Mouse (Mus musculus) thymus, postnatal 14 days (tissue): Measurements from ENCODE around the gene Fbxw21.
A peak's percentile ranks its signal among the peaks of the same experiment; 100 is the strongest.

Experiments used
- DNase-seq: peaks from one replicate; pipeline ENCODE4 v3.0.0; 2021

Gene Fbxw21

DNA sequence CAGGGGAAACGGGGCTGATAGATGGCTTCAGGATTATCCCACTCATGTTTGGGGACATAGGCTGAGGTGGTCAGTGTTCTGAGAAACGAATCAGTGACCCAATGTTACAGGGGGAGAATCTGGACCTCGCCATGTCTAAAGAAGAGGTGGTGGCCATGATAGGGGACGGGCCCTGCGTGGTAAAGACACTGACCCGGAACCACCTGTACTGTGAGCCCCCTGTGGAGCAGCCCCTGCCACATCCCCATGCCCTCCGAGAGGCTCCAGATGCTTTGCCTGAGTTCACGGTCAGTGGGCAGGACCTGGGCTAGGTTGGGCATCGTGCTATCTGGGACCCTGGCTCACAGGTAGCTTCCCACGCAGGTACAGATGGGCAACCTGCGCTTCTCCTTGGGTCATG is 51.6 kb downstream of the Fbxw21 start:
- no peak for DNase-seq

DNA sequence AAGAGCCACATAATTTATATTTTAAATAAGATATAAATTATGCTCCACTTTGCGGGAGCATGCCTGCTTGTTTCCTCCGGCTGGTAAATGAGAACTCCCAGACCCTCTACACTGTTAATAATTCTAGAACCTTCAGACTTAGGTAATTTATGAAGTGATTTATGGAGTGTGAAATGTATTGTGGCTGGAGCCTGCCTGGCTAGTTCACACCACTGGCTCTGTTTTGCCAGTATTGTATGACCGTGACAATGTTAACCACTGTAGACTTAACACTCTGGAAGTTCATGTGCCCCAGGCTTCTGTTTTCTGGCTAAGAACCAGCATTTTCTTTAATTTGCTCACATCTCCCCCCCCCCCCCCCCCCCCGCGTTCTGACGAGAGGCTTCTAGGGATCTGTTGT is 54.5 kb downstream of the Fbxw21 start:
- no peak for DNase-seq

DNA sequence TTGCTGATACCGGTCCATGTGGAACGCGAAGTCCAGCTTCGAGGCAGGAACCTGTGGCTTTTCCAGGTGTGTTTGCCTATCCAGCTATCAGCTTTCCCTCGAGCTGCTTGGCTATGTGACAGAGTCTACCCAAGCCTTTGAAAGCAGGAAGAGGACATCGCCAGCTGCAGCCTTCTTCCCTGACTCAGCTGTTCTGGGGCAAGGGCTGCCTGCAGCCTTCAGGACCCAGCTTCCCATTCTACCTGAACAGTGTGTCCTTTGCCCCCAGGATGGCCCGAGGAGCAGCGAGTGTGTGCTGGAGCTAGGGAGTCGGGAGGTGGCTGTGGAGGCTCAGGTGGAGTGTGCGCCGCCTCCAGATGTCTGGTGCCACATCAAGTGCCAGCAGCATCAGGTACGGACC is 56.2 kb downstream of the Fbxw21 start:
- no peak for DNase-seq

DNA sequence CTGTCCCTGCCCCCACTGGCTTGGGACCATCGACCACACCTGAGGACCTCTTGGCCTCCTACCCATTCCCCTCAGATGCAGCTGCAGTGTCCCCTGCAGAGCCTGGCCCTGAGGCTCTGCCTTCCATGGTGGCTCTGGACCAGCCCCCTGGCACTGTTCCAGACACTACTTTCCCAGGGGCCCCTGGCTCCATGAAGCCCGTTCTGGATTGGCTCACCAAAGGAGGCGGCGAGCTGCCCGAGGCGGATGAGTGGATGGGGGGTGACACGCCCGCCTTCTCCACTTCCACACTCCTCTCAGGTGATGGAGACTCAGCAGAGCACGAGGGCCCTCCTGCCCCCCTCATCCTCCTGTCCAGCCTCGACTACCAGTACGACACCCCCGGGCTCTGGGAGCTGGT is 56.8 kb downstream of the Fbxw21 start:
- DNase-seq = no peak

DNA sequence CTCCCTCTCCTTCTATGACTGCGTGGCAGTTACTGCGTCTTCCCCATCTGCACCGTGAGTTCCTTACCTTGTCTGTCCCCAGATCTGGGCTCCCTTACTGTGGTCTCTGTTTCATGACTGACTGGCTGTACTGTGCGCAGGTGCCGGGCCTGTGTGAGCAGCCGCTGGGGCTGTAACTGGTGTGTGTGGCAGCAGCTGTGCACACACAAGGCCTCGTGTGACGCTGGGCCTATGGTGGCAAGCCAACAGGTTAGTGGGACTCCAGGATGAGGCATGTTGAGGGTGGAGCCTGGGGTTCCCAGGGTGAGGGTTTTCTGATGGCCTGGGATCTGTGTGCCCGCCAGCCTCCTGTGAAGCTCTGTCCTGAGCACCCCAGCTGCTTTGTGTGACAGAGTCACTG is 57.8 kb downstream of the Fbxw21 start:
- no peak for DNase-seq

DNA sequence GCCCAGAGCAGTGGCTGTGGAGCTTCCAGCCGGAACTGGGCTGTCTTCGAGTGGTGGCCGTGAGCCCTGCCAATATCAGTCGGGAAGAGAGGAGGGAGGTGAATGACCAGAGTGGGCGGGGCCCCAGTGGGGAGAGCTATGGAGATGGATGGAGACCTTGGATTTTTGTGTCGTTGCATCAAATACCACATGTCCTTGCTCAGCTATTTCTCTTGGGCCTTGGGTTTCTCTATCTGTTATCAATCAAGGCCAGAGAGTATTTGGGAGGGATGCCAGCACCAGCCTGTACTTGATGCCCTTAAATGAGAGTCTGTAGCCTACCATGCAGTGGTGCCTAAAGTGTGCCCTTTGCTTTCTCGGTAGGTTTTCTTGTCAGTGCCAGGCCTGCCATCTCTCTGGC is 58.6 kb downstream of the Fbxw21 start:
- no peak for DNase-seq

DNA sequence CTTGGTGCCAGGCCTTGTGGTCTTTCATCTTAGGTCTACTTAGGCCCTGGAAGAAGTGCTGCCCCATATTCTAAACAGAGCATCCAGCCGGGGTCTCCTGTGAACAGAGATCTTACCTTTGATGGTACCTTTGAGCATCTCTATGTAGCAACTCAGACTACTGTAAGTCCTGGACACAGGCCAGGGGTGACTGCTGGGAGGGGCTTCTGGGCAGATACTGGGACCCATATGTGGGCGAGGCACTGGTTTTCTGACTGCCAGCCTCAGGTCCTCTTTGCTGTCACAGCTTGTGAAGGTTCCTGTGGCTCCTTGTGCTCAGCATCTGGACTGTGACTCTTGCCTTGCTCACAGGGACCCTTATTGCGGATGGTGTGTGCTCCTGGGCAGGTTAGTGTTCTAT is 59.3 kb downstream of the Fbxw21 start:
- DNase-seq = no peak

DNA sequence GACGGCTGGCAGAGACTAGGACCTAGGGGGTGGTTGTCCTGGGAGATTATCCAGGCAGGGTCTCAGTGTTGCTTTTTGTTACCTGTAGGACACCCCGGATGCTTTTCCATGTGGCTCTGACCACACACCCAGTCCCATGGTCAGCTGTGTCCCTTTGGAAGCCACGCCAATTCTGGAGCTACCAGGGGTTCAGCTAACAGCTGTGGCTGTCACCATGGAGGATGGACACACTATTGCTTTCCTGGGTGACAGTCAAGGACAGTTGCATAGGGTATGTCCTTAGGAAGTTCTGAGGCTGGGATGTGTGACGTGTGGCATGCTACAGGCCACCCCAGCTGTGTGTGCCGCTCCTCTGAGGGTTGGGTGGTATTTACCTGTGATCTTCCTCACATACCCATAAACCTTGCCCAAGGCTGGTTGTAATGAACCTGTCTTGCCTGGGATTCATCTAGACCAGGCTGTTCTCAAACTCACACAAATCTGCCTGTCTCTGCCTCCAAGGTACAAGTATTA is 59.9 kb downstream of the Fbxw21 start:
- no peak for DNase-seq

DNA sequence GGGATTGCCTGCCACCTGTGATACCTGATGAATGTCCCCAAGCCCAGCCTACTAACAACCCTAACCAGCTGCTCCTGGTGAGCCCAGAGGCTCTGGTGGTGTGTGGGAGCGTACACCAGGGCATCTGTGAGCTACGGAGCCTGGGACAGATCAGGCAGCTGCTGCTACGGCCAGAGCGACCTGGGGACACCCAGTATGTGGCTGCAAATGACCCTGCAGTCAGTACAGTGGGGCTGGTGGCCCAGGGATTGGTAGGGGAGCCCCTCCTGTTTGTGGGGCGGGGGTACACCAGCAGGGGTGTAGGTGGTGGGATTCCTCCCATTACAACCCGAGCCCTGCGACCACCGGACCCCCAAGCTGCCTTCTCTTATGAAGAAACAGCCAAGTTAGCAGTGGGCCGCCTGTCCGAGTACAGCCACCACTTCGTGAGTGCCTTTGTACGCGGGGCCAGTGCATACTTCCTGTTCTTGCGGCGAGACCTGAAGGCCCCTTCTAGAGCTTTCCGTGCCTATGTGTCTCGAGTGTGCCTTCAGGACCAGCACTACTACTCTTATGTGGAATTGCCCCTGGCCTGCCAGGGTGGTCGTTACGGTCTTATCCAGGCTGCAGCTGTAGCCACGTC is 61.4 kb downstream of the Fbxw21 start:
- no peak for DNase-seq

DNA sequence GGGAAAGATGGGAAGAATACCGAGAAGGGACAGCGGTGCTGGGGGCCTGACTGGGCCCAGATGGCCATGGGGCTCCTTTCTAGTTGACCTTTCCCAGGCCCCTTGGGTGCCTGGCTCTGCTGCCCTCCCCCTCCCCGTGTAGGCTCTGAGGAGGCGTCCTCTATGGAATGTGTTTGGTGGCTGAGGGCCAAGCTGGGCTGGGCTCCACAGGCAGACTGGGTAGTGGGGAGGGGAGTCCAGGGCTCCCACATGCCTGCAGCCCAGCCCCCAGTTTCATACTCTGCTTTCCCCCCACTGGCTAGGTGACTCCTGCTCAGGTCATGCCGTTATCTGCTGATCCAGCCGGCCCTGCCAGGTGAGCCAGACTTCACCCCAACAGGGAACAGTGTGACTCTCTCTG is 62.9 kb downstream of the Fbxw21 start:
- DNase-seq = no peak

DNA sequence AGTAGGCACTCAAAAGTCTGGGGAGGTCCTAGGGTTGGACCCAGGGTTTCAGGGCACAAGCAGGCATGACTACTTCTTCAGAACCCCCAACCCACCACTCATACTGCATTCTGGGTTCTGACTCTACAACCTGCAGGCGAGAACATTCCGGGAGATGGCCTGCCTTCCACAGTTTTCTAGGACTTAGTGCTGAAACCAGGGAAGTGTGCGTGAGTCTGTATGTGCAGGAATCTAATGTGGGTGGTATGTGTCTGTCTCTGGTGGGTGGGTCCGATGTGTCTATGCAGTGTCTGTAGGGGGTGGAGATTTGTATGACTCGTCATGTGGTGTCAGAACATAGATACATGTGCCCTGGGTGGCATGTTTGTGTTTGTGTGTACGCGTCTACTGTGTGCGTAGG is 63.5 kb downstream of the Fbxw21 start:
- no peak for DNase-seq

DNA sequence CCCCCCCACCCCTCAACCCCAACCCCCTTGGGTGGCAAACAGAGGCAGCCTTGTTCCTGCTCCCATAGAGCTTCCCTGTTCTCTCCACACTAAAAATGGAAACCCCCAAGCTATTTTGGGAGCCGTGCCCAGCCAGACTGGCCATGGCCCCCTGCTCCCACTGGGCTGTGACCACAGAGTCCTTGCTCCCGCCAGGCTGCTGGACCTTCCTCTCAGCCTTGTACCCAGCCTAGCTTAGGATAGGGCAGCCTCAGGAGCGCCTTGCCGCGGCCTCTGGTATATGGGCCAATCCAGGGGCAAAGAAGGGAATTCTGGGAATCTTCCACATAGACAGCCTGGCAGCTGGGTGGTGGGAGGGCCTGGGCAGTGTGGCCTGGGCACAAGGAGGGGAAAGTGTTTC is 64.0 kb downstream of the Fbxw21 start:
- DNase-seq = no peak

DNA sequence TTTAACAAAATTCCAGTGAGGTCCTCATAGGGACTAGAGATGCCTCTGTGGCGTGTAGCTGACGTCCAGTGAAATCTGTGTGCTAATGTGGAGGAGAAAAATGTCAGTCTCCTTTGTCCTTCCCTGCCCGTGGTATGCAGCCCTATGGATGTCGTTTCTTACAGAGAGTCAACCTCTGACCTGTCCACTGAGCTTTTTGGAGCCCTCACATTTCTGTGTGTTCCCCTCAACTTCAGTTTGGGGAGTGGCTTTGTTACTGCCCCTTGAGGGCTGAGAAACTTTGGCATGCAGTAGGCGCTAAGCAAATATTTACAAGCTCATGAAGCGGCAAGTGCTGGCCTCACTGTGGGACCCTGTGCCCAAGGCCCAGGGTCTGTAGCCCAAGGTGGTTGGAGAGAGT is 64.5 kb downstream of the Fbxw21 start:
- DNase-seq = no peak

DNA sequence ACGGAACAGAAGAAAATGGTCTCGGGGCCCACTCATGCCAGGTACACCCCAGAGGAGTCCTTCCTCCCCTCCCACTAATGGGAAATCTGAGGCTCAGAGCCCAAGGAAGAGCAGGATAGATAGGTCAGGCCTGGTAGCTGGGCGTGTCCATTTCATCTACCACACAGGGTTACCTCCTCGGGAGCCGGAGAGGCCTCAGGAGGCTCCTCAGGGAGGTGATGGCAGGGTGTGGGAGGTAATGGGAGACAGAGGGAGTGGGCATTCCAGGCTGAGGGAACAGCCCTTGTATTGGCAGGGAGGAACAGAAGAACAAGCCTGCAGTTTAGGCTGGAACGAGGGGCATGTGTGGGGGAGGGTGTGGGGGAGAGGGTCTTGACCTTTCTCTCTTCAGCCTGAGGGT is 65.0 kb downstream of the Fbxw21 start:
- no peak for DNase-seq

DNA sequence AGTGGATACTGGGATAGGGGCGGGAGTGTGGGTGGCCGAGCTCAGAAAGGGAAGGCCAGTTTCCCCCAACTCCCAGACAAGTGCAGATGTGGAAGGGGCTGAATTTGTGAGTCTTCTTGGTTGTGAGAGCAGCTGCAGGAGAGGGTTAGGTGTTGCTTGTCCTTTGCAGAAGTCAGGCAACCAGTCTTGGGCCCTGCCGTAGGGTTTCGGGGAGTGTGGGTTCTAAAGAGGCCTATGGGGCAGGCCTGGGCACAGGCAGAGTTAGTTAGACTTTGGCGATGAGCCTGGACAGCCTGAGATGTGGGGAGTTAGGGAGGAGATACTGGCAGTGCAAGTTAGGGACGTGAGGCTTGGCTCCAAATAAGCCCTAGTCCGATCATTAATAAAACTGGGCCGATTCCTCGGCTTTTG is 65.6 kb downstream of the Fbxw21 start:
- peak; percentile 20 for DNase-seq

DNA sequence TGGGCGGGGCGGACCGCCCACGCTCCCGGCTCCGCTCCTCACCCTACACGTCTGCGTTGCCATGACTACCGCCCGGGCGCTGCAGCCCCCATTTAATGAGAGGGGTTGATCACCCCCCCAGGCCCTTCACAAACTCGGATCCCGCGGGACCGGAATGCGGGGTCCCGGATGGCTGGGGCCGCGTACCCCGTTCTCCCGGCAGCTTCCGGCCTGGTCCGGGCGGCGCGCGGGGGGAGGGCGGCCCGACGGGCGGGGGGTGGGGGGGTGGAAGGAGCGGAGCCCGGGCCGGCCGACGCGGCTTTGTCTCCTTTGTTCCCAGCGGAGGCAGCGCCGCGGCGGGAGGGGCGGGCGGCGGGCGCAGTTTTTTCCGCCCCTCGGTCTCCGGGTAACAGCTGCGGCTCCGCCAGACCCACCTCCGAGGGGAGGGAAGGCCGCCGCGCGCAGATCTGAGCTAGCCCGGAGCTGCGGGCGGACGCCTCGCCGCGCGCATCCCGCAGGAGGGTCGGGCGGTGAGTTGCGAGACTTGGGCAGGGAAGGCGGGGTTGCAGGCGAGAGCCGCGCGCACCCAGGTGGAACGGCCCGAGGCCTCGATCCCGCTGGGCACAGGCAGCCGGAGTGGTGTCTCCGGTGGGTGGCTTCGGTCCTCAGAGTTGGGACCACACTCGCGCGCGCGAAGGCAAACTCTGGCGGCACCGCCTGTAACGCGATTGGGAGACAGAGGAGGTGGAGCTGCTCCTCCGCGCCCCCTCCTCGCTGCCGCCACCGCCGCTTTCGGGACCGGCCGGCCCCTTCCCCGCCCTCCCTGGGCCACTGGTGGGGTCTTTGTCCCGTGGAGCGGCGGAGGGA is 66.5 kb downstream of the Fbxw21 start, which contains the start of gene Plxnb1:
TSS of gene Plxnb1 (plus strand) at position 253 of the 846 bp plus-strand sequence.
- DNase-seq = peak; percentile 83

DNA sequence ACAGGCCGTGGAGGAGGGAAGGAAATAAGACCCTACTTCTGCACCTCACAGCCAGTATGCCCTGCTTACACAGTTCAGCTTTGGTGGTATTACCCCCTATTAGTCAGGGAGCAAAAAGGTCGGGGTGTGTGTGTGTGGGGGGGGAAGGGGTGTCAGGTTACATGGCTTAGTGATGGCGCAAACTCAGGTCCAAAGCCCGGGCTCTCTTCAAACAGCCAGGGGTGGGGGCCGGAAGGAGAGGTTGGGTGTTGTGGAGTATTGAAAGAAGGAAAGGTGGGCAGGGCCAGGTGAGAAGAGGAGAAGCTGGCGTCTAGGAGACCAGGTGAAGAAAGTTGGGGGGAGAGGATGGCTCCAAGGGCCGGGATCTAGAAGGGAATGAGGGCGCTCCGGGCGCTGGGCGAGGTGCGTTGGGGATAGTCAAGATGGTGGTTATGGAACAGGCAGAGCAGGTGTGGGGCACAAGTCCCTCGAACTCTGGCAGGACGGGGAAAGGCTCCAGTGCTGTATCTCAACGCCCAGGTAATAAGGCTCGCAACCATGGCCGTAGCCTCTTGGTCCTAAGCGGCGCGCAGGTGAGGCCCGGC is 67.2 kb downstream of the Fbxw21 start:
- no peak for DNase-seq

DNA sequence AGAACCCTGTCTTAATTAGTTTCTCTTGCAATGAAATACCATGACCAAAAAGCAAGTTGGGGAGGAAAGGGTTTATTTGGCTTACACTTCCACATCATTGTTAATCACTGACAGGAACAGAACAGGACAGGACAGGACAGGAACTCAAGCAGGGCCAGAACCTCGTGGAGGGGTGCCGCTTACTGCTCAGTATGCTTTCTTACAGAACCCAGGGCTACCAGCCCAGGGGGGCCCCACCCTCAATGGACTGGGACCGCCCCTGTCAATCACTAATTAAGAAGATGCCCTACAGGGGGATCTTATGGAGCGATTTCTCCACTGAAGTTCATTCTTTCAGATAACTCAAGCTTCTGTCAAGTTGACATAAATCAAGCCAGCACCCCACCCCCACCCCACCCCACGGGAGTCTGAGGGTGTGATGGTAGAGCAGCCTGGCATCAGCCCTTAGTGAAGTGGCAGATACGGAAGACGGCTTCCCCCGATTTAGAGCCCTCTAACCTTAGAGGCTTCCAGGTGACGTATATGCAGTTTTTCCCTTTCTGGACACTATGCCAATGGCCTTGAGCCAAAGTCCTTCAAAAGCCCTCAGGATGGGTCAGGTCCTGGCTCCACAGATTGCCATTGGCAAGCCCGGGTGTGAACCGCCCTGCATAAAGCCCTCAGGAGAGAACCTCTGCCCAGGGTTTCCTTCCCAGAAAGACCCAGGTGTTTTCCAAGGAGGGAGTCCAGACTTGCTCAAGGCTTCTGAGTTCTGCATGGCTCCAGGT is 67.9 kb downstream of the Fbxw21 start:
- DNase-seq = no peak

DNA sequence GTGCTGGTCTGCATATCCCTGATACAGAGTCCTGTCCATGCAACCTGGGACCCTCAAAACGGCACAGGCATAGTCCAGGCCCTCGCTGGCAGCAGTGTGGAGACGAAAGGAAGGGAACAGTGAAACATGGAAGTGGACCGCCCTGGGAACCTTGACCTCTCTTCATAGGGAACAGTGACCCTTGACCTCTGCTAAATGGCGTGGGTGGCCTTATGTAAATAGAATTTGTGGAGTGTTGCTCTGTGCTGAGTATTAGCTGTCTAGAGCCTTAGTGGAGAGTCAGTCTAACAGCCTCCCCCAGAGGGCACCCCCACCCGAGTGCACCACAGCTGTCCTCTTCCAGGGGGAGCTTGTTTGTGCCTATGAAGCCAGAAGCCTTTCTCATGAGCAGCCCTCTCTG is 69.0 kb downstream of the Fbxw21 start:
- DNase-seq = no peak

DNA sequence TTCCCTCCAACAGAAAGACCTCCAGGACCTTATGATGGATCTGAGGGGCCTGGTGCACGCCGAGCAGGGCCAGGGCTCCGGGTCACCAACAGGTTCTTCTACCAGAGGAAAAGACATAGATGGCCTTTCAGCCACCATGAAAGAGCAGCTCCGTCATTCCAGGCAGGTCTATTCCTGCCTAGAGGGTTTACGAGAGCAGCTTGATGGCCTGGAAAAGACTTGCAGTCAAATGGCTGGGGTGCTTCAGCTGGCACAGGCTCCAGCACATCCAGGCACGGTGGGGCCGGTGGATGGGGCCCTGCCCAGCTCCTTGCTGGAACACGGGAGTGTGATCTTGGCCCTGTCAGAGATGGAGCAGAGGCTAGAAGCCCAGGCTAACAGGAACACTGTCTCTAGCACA is 70.0 kb downstream of the Fbxw21 start:
- DNase-seq = no peak

DNA sequence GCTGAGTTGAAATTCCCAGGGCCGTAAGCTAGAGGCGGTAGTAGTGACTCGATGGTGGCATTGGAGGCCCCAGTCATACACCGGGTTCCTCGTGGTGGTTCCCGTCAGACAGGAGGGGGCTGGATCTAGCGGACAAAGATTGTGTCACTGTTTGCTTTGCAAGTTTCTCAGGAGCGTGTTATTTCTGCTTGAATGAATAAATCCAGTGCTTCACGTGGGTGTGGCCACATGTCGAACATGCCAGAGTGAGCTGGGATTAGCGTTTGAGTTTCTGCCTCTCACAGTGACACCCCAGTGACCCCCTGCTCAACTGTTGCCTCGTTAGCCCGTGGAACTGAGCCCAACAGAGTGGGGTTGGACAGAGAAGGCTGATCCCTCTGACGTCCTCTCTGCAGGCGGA is 71.4 kb downstream of the Fbxw21 start:
- no peak for DNase-seq
